Mouse (Mus musculus) C2C12 (cell line): ENCODE measurements around the gene Nob1.

Source experiments
- CTCF ChIP-seq: IDR thresholded peaks from one replicate; pipeline ENCODE4 v1.5.1; 2011; ENCODE audit not compliant: control insufficient read depth, insufficient read depth, insufficient read length
- FOSL1 ChIP-seq: IDR thresholded peaks from one replicate; pipeline ENCODE4 v1.8.0; 2011; ENCODE audit warnings: mild to moderate bottlenecking, low read length; ENCODE audit not compliant: poor library complexity, insufficient read depth, severe bottlenecking
- MAX ChIP-seq: IDR thresholded peaks from one replicate; pipeline ENCODE4 v1.6.1; 2011; ENCODE audit warnings: mild to moderate bottlenecking, control low read depth
- MYOD1 ChIP-seq: IDR thresholded peaks from one replicate; pipeline ENCODE4 v1.6.1; 2011; ENCODE audit warnings: low read depth; ENCODE audit not compliant: control insufficient read depth, insufficient read length
- MYOG ChIP-seq: IDR thresholded peaks from one replicate; pipeline ENCODE4 v1.6.1; 2011; ENCODE audit not compliant: control insufficient read depth, insufficient read length; ENCODE audit errors: extremely low read depth
- USF1 ChIP-seq: IDR thresholded peaks from one replicate; pipeline ENCODE4 v1.6.1; 2011; ENCODE audit warnings: low read depth, mild to moderate bottlenecking, control low read depth, moderate library complexity

DNA sequence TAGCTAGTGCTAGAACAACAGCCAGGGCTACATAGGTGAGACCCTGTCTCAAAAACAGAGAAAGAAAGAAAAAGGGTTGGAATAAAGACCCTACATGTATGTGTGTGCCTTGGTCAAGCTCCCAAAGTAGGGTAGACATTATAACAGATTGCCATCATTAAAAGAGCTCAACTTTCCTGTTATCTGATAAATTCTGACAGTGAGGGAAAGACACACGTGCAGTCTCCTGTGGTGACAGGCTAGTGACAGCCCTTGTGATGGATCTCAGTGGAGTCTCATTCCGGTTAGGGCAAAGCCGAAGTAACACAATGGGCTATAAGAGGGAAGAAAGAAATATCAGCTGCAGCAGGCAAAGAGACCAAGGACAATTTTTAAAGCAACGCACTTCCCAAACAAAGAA lies 20.8 kb downstream of the Nob1 start:
- TF ChIP-seq MAX (no peak), CTCF (no peak), MYOD1 (no peak), MYOG (no peak), FOSL1 (no peak), USF1 (no peak)
